Mouse (Mus musculus) heart, embryonic 11.5 days (tissue): Measurements from ENCODE around the gene Vasp. TPM values are rescaled to one million over a fixed set of nuclear protein-coding genes. Genes with fewer than 3 reads are reported as not detected.
A peak's percentile ranks its signal among the peaks of the same experiment; 100 is the strongest.

Source experiments
- ATAC-seq: fragments of 200-750 bp; cut with Nextera tagmentation; replicated peaks from 2 replicates; pipeline ENCODE4 v1.8.0; 2017; ENCODE audit warnings: moderate library complexity; ENCODE audit not compliant: insufficient number of reproducible peaks, low FRiP score, low TSS enrichment
- H3K27ac ChIP-seq: fragments of 300-500 bp; sonication (generic); 2 replicates; pipeline ENCODE4 v1.5.1; 2014; ENCODE audit warnings: mild to moderate bottlenecking, low read depth, low read length
- H3K27me3 ChIP-seq: fragments of 300-500 bp; sonication (generic); 2 replicates; pipeline ENCODE4 v1.6.1; 2014; ENCODE audit warnings: mild to moderate bottlenecking, low read length, mixed read lengths; ENCODE audit not compliant: control insufficient read depth, insufficient read depth
- H3K36me3 ChIP-seq: fragments of 300-500 bp; sonication (generic); 2 replicates; pipeline ENCODE4 v1.6.1; 2014; ENCODE audit warnings: mild to moderate bottlenecking, low read length, moderate library complexity, mixed read lengths; ENCODE audit not compliant: control insufficient read depth, insufficient read depth
- H3K4me1 ChIP-seq: fragments of 300-500 bp; sonication (generic); 2 replicates; pipeline ENCODE4 v1.6.1; 2014; ENCODE audit warnings: low read length; ENCODE audit not compliant: control insufficient read depth, insufficient read depth
- H3K4me2 ChIP-seq: fragments of 300-500 bp; sonication (generic); 2 replicates; pipeline ENCODE4 v1.6.1; 2014; ENCODE audit warnings: mild to moderate bottlenecking, moderate library complexity
- H3K4me3 ChIP-seq: fragments of 300-500 bp; sonication (generic); 2 replicates; pipeline ENCODE4 v1.5.1; 2014; ENCODE audit warnings: low read depth, low read length
- H3K9ac ChIP-seq: fragments of 300-500 bp; sonication (generic); 2 replicates; pipeline ENCODE4 v1.6.1; 2014; ENCODE audit warnings: mild to moderate bottlenecking, low read depth, low read length, moderate library complexity
- H3K9me3 ChIP-seq: fragments of 300-500 bp; sonication (generic); replicated peaks from 2 replicates; pipeline ENCODE4 v1.6.1; 2016; ENCODE audit warnings: low read length; ENCODE audit not compliant: control insufficient read depth
- WGBS: fragments of 180-500 bp; shearing (Covaris S2); extraction: QIAGEN DNeasy Blood & Tissue Kit; methylation state at CpG from one replicate; pipeline ENCODE4 v1.1.7; 2014; ENCODE audit not compliant: insufficient replicate concordance; 5-methylcytosine and 5-hydroxymethylcytosine counted together
- polyA plus RNA-seq: library from polyadenylated mRNA; unstranded; fragments of >200 nt; fragmentation: Nextera tagmentation; extraction: Ambion mirVana; gene quantifications from 2 replicates; pipeline ENCODE4 v1.2.1, GENCODE M21; 2014

Gene Vasp
- polyA plus RNA-seq, 1 experiment from 2014 or later = 61.9 TPM

GRCm38 (mm10) chr7:19268993-19269681 is 2.5 kb downstream of the Vasp start:
- Histone ChIP-seq H3K9ac (peak overlapping the region; percentile 98), H3K4me3 (peak overlapping the region; percentile 95), H3K27ac (peak overlapping the region; percentile 98), H3K27me3 (no peaks in the 10 kb centered on the region), H3K9me3 (no peaks in the 10 kb centered on the region), H3K4me1 (peaks cover 48% of the 10 kb centered on the region), H3K36me3 (peaks cover 5% of the 10 kb centered on the region), H3K4me2 (peak overlapping the region; percentile 86)
- ATAC-seq = no peak; the same call in 1 of the 2 replicates
- 41% methylated on average over 10 of the region's 10 CpGs for WGBS

- H3K4me3 ChIP-seq = no peak overlapping the region
- H3K36me3 ChIP-seq = peaks cover 21% of the 10 kb centered on the region
- ATAC-seq = no peak
- H3K27ac ChIP-seq = no peak overlapping the region
- H3K27me3 ChIP-seq = no peaks in the 10 kb centered on the region
- H3K9me3 ChIP-seq = no peaks in the 10 kb centered on the region
- no peak overlapping the region for H3K4me2 ChIP-seq
- no peak overlapping the region for H3K9ac ChIP-seq
- WGBS = 54% methylated on average over 10 of the region's 10 CpGs
- peaks cover 48% of the 10 kb centered on the region for H3K4me1 ChIP-seq
These were observed 4.6 kb downstream of the Vasp start for GRCm38 (mm10) chr7:19267051-19267450.

GRCm38 (mm10) chr7:19265928-19266822 is 5.4 kb downstream of the Vasp start:
- peak overlapping the region; percentile 50; the same call in 1 of the 2 replicates for H3K27ac ChIP-seq
- peaks cover 26% of the 10 kb centered on the region for H3K36me3 ChIP-seq
- peaks cover 48% of the 10 kb centered on the region for H3K4me1 ChIP-seq
- 0 out of 2 replicates have a peak overlapping the region, but pooled peaks have one; percentile 45 for H3K4me2 ChIP-seq
- H3K27me3 ChIP-seq = no peaks in the 10 kb centered on the region
- H3K9ac ChIP-seq = peak overlapping the region; percentile 12; the same call in 1 of the 2 replicates
- WGBS = 70% methylated on average over 10 of the region's 10 CpGs
- H3K9me3 ChIP-seq = no peaks in the 10 kb centered on the region
- no peak for ATAC-seq
- no peak overlapping the region for H3K4me3 ChIP-seq

GRCm38 (mm10) chr7:19265147-19265546 is 6.5 kb downstream of the Vasp start:
- no peak for ATAC-seq
- 27% methylated on average over 7 of the region's 7 CpGs for WGBS
- no peaks in the 10 kb centered on the region for H3K27me3 ChIP-seq
- H3K36me3 ChIP-seq = peaks cover 34% of the 10 kb centered on the region
- H3K27ac ChIP-seq = peak overlapping the region; percentile 50
- no peaks in the 10 kb centered on the region for H3K9me3 ChIP-seq
- H3K9ac ChIP-seq = 0 out of 2 replicates have a peak overlapping the region, but pooled peaks have one; percentile 16
- H3K4me3 ChIP-seq = no peak overlapping the region
- H3K4me1 ChIP-seq = peaks cover 48% of the 10 kb centered on the region
- peak overlapping the region; percentile 45 for H3K4me2 ChIP-seq

GRCm38 (mm10) chr7:19258336-19258735 is 13.3 kb downstream of the Vasp start:
- H3K9ac ChIP-seq = no peak overlapping the region
- no peaks in the 10 kb centered on the region for H3K9me3 ChIP-seq
- H3K36me3 ChIP-seq = peaks cover 52% of the 10 kb centered on the region
- ATAC-seq = no peak
- no peak overlapping the region for H3K4me3 ChIP-seq
- no peak overlapping the region for H3K27ac ChIP-seq
- no peaks in the 10 kb centered on the region for H3K27me3 ChIP-seq
- H3K4me1 ChIP-seq = no peaks in the 10 kb centered on the region
- no peak overlapping the region for H3K4me2 ChIP-seq
- WGBS = 76% methylated on average over 3 of the region's 3 CpGs

- Histone ChIP-seq H3K9me3 (no peaks in the 10 kb centered on the region), H3K4me1 (no peaks in the 10 kb centered on the region), H3K4me2 (peak overlapping the region; percentile 5; the same call in 1 of the 2 replicates), H3K36me3 (peaks cover 46% of the 10 kb centered on the region), H3K9ac (no peak overlapping the region), H3K4me3 (no peak overlapping the region), H3K27ac (0 out of 2 replicates have a peak overlapping the region, but pooled peaks have one; percentile 8), H3K27me3 (no peaks in the 10 kb centered on the region)
- WGBS = 47% methylated on average over 11 of the region's 11 CpGs
- peak; percentile 80 for ATAC-seq
These were observed 14.1 kb downstream of the Vasp start for GRCm38 (mm10) chr7:19257390-19258022.

GRCm38 (mm10) chr7:19256567-19256966 is 15.1 kb downstream of the Vasp start:
- Histone ChIP-seq H3K27me3 (no peaks in the 10 kb centered on the region), H3K27ac (no peak overlapping the region), H3K4me1 (no peaks in the 10 kb centered on the region), H3K9ac (no peak overlapping the region), H3K9me3 (no peaks in the 10 kb centered on the region), H3K4me2 (no peak overlapping the region), H3K4me3 (no peak overlapping the region), H3K36me3 (peaks cover 37% of the 10 kb centered on the region)
- no peak for ATAC-seq
- 80% methylated on average over 7 of the region's 7 CpGs for WGBS

GRCm38 (mm10) chr7:19255395-19255794 is 16.2 kb downstream of the Vasp start:
- no peak for ATAC-seq
- Histone ChIP-seq H3K27ac (no peak overlapping the region), H3K4me2 (no peak overlapping the region), H3K36me3 (peaks cover 28% of the 10 kb centered on the region), H3K27me3 (no peaks in the 10 kb centered on the region), H3K9ac (no peak overlapping the region), H3K9me3 (no peaks in the 10 kb centered on the region), H3K4me1 (no peaks in the 10 kb centered on the region), H3K4me3 (no peak overlapping the region)
- 85% methylated on average over 17 of the region's 17 CpGs for WGBS
